Mouse (Mus musculus): ENCODE measurements around the gene Boc.

- no peak for TF ChIP-seq CTCF (IDR thresholded peaks at IDR 0.05; ENCODE audit: insufficient read depth, low read length)
- TF ChIP-seq POLR2A (IDR thresholded peaks at IDR 0.05; ENCODE audit: borderline replicate concordance, extremely low read depth, low read depth, low read length): no peak
These were observed 53.5 kb downstream of the Boc start for GRCm38 (mm10) chr16:44505243-44505642.
